Mouse (Mus musculus): ENCODE results near the gene Nfe2l2. TPM values are rescaled to one million over a fixed set of nuclear protein-coding genes. Genes with fewer than 3 reads are reported as not detected.

Nfe2l2 gene
- polyA plus RNA-seq, 1 experiment from 2014 or later = 18.6 TPM

DNA sequence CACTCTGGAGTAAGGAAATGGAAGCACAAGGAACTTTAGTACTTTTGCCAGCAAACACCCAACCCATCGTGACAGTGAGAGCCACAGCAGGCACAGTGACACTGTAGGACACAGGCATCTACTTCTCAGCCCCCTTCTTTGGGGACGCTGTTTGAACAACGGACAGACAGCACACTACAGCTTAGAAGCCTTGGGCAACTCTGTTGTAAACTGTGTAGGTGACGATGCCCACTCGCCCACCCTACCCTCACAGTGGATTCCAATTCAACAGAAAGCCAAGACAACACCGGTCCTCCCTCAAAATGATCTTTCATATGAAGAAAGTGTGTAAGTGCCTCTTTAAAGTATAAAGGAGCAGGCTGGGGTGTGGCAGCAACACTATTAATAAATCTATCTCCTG lies 12.1 kb downstream of the Nfe2l2 start:
- no peak overlapping the region for H3K9ac ChIP-seq
- peaks cover 23% of the 10 kb centered on the region; the same call in 1 of the 2 replicates for H3K4me1 ChIP-seq
- H3K4me3 ChIP-seq (replicated peaks) = no peak overlapping the region
- ATAC-seq (ENCODE audit: low FRiP score) = no peak
- no peak overlapping the region for H3K27ac ChIP-seq
- H3K4me2 ChIP-seq = no peak overlapping the region
- no peaks in the 10 kb centered on the region for H3K27me3 ChIP-seq
- H3K36me3 ChIP-seq (replicated peaks) = no peaks in the 10 kb centered on the region
- no peaks in the 10 kb centered on the region for H3K9me3 ChIP-seq
- WGBS = 92% methylated on average over 6 of the region's 6 CpGs

DNA sequence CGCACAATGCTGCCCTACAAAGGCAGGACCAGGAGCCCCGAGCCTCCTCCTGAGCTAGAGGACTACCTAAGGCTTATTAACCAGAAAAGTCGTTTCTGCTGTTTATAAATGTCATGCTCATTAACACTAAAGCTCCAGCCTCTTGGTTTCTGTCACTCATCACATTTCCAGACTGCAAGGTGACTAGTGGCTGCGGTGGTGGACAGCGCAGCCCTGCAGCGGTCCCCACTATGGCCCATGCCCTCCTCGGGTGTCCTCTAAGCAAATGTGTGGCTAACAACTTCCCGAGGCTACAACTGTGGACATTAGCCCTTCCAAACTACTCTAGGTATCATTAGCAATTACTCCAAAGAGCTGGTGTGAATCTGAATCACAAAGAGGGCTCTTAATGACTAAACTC lies 13.1 kb downstream of the Nfe2l2 start:
- Histone ChIP-seq H3K4me2 (no peak overlapping the region), H3K36me3 (replicated peaks) (no peaks in the 10 kb centered on the region), H3K4me3 (replicated peaks) (no peak overlapping the region), H3K4me1 (peaks cover 19% of the 10 kb centered on the region; the same call in 1 of the 2 replicates), H3K27ac (no peak overlapping the region), H3K9me3 (no peaks in the 10 kb centered on the region), H3K27me3 (no peaks in the 10 kb centered on the region), H3K9ac (no peak overlapping the region)
- WGBS = 80% methylated on average over 8 of the region's 8 CpGs
- no peak for ATAC-seq (ENCODE audit: low FRiP score)

DNA sequence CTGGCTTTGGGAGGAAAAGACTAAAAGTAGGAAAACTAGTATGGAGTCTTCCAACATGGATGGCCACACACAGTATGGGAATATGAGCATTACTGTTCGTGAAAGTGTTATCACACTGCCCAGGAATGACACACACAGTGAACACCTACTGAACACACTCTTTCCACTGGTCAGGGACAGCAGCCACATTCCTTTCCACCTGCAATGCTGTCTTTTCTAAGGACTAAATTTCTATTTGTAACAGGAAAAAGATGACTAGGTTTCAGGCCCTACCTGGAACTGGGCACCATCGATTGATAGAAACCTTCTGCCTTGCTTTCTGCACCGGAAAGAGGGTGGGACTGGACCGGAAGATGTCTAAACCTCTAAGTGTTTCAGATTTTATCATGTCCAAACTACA lies 13.8 kb downstream of the Nfe2l2 start:
- Histone ChIP-seq H3K9me3 (no peaks in the 10 kb centered on the region), H3K27ac (no peak overlapping the region), H3K27me3 (no peaks in the 10 kb centered on the region), H3K4me2 (no peak overlapping the region), H3K4me3 (replicated peaks) (no peak overlapping the region), H3K9ac (no peak overlapping the region), H3K36me3 (replicated peaks) (no peaks in the 10 kb centered on the region), H3K4me1 (0 out of 2 replicates have a peak, but pooled peaks cover 12% of the 10 kb centered on the region)
- WGBS = 96% methylated on average over 4 of the region's 4 CpGs
- no peak for ATAC-seq (ENCODE audit: low FRiP score)

DNA sequence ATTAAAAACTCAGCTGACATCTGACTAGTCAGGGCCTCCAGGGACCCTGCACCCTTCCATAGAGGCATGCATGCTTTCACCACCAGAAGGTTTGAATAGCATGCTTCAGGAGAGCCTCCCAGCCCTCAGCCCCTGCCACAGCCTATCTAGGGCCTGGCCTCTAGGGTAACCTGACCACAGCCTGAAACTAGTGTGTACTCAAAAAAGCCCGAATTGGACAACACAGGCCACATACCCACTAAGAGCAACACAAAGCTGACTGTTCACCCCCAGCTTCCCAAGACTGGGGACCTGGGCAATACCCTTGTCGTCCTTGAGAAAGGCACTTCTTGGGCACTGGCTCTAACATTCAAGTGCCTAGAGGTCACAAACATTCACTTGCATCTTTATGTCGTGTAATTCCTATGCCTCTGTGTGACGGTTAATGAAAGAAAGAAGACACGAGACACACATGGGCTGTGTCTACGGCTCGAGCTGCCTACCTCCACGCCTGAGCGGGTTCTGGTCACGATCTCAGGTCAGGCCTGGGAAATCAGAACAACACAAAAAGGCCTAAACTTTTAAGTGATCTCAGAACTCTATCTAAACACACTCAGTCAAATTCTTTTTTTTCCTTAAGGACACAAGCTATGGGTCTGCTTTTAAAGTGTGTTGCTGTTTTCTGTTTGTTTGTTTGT lies 14.8 kb downstream of the Nfe2l2 start:
- H3K27ac ChIP-seq = no peak overlapping the region
- no peak for ATAC-seq (ENCODE audit: low FRiP score)
- H3K9ac ChIP-seq = no peak overlapping the region
- no peak overlapping the region for H3K4me3 ChIP-seq (replicated peaks)
- 85% methylated on average over 10 of the region's 10 CpGs for WGBS
- H3K4me1 ChIP-seq = 0 out of 2 replicates have a peak, but pooled peaks cover 12% of the 10 kb centered on the region
- no peaks in the 10 kb centered on the region for H3K9me3 ChIP-seq
- no peaks in the 10 kb centered on the region for H3K36me3 ChIP-seq (replicated peaks)
- no peak overlapping the region for H3K4me2 ChIP-seq
- no peaks in the 10 kb centered on the region for H3K27me3 ChIP-seq

DNA sequence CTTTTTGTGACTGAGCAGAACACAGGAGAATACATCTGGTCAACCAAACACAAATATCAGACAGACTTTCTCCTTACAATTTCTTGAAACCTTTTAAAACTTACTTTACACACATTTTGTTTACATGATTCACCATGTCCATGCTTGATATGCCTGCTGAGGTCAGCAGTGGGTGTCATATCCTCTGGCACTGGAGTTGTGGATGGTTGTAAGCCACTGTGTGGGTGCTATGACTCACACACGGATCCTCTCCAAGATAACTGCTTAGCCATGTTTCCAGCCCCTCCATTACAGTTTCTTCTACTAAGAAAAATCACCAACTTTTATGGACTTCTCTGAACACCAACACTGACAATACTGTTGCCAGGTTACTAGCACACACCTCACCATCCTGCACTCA lies 15.5 kb downstream of the Nfe2l2 start:
- Histone ChIP-seq H3K9ac (no peak overlapping the region), H3K4me1 (peaks cover 12% of the 10 kb centered on the region; the same call in 1 of the 2 replicates), H3K36me3 (replicated peaks) (no peaks in the 10 kb centered on the region), H3K9me3 (no peaks in the 10 kb centered on the region), H3K4me3 (replicated peaks) (no peak overlapping the region), H3K4me2 (no peak overlapping the region), H3K27me3 (no peaks in the 10 kb centered on the region), H3K27ac (no peak overlapping the region)
- no peak for ATAC-seq (ENCODE audit: low FRiP score)
- 93% methylated on average over 1 of the region's 1 CpGs for WGBS

DNA sequence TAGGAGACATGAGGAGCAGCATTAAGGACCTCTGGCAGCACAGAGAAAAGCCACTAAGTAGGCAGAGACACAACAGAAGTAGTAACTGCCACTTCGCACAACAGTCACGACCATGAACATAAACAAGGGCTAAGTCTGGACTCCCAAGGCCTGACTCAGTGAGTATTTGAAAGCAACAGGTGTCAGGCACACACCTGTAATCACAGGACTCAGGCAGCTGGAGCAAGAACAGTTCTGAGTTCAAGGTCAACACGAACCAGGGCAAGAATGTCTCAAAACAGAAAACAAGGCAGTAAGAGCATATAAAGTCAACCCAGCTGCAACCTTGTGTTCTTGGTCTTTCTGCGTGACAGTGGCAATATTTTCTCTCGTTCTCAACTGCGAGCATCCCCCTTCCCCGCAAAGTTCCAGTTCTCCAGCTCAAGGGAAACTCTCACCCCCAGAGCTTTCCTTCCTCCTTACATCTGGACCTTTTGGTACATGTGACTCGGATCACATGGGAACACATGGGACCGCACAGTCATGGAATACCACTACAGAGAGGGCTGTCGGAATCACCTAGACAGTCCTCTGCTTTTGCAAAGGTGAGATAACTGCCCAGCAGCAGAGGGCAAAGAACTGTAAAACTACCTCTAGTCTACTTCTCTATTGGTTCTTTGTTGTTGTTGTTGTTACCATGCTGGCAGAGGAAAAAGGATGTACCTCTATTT lies 17.2 kb downstream of the Nfe2l2 start:
- Histone ChIP-seq H3K4me2 (no peak overlapping the region), H3K9ac (no peak overlapping the region), H3K36me3 (replicated peaks) (no peaks in the 10 kb centered on the region), H3K27ac (no peak overlapping the region), H3K4me3 (replicated peaks) (no peak overlapping the region), H3K27me3 (no peaks in the 10 kb centered on the region), H3K4me1 (peaks cover 3% of the 10 kb centered on the region; the same call in 1 of the 2 replicates), H3K9me3 (no peaks in the 10 kb centered on the region)
- WGBS = 92% methylated on average over 10 of the region's 10 CpGs
- no peak for ATAC-seq (ENCODE audit: low FRiP score)

DNA sequence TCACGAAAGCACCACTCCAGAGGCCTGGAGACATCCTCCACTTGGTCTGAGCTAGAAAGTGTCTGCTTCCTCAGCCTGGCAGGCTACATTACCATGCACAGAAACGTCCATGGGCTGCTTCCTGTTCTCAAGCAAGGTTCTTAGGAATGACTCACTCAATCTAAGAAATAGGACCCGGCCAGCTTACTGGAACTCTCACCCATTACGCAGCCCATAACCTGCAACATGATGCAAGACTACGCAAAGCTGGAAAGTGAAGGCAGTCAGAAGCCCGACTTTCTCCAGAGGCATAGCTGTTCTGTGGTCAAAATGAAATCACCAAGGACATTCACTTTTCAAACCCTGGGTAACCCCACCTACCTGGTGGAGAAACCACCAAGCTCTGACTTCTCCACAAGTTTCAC lies 19.0 kb downstream of the Nfe2l2 start:
- Histone ChIP-seq H3K36me3 (replicated peaks) (no peaks in the 10 kb centered on the region), H3K27me3 (no peaks in the 10 kb centered on the region), H3K9me3 (no peaks in the 10 kb centered on the region), H3K27ac (no peak overlapping the region), H3K4me3 (replicated peaks) (no peak overlapping the region), H3K9ac (no peak overlapping the region), H3K4me1 (no peaks in the 10 kb centered on the region; the same call in 1 of the 2 replicates), H3K4me2 (no peak overlapping the region)
- WGBS = 92% methylated on average over 6 of the region's 6 CpGs
- no peak for ATAC-seq (ENCODE audit: low FRiP score)

DNA sequence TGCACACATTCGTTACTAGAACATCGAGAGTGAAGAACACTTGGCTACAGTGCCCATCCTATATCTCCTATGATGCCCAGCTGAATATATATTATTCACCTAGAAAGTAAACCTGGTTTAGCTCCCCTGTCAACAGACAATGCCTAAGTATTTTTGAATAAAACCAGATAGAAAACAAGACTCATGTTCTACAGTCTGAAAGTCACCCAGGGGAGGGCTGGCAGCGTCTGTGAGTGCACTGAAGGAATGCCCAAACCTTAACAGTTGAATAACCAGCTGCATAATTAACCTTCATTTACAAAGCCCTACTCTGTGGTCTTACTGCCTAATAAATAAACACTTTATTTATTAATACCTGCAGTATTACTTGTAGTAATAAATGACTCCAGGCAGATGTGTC lies 19.9 kb downstream of the Nfe2l2 start:
- ATAC-seq (ENCODE audit: low FRiP score) = no peak
- Histone ChIP-seq H3K27me3 (no peaks in the 10 kb centered on the region), H3K9me3 (no peaks in the 10 kb centered on the region), H3K4me3 (replicated peaks) (no peak overlapping the region), H3K36me3 (replicated peaks) (no peaks in the 10 kb centered on the region), H3K27ac (no peak overlapping the region), H3K9ac (no peak overlapping the region), H3K4me1 (no peaks in the 10 kb centered on the region; the same call in 1 of the 2 replicates), H3K4me2 (no peak overlapping the region)
- WGBS = 82% methylated on average over 3 of the region's 3 CpGs

DNA sequence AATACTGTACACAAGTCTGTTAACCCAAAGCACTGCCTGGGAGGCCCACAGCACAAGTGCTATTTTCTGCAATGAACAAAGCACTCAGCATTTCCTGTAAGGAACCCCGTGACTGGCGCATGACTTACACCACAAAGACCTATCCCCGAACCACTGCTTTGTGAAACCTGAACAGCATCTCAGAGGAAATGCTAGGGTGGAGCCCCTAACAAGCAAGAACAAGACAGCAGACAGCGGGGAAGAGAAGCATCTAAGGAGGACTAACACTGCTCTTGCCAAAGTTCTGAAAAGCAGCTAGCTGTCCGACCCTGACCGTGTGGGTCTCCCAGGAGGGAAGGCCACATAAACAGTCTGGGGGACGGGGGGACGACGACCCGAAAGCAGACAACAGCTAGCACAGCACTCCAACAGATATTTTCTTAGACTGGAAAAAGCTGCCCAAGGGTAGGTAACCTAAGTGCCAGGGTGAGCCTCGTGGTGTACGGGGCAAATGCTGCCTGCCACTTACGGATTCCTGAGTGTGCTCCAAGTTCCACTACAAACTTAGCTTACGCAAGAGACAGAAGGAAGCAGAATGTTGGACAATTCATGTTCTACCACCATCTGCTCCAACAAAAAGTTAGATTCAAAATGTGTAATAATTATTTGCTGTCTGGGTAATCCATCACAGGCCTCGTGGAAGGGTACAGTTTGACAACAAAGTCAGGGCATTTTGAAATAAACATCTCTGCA lies 21.3 kb downstream of the Nfe2l2 start:
- Histone ChIP-seq H3K4me1 (no peaks in the 10 kb centered on the region; the same call in 1 of the 2 replicates), H3K27me3 (no peaks in the 10 kb centered on the region), H3K27ac (no peak overlapping the region), H3K4me2 (no peak overlapping the region), H3K9ac (no peak overlapping the region), H3K9me3 (no peaks in the 10 kb centered on the region), H3K4me3 (replicated peaks) (no peak overlapping the region), H3K36me3 (replicated peaks) (no peaks in the 10 kb centered on the region)
- no peak for ATAC-seq (ENCODE audit: low FRiP score)
- 79% methylated on average over 15 of the region's 15 CpGs for WGBS

DNA sequence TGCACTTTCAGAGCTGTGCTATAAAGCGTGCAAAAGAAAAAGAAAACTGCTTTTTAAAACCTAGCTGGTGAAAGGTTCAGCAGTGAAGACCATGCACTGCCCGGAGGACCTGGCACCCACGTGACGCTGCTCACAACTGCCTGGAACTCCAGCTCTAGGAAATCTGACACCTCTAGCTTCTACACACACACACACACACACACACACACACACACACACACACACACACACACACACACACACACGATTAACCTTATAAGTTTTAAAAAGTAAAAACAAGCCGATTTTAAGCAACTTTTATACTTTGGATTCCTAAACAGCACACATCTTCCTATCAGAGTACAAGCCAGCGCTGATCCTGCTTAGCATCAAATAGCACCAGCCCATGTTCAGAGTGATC lies 23.0 kb downstream of the Nfe2l2 start:
- H3K27me3 ChIP-seq = no peaks in the 10 kb centered on the region
- no peaks in the 10 kb centered on the region for H3K9me3 ChIP-seq
- no peaks in the 10 kb centered on the region; the same call in 1 of the 2 replicates for H3K4me1 ChIP-seq
- H3K27ac ChIP-seq = no peak overlapping the region
- H3K4me3 ChIP-seq (replicated peaks) = no peak overlapping the region
- WGBS = 76% methylated on average over 7 of the region's 7 CpGs
- H3K9ac ChIP-seq = no peak overlapping the region
- H3K36me3 ChIP-seq (replicated peaks) = peaks cover 6% of the 10 kb centered on the region
- no peak overlapping the region for H3K4me2 ChIP-seq
- ATAC-seq (ENCODE audit: low FRiP score) = no peak

DNA sequence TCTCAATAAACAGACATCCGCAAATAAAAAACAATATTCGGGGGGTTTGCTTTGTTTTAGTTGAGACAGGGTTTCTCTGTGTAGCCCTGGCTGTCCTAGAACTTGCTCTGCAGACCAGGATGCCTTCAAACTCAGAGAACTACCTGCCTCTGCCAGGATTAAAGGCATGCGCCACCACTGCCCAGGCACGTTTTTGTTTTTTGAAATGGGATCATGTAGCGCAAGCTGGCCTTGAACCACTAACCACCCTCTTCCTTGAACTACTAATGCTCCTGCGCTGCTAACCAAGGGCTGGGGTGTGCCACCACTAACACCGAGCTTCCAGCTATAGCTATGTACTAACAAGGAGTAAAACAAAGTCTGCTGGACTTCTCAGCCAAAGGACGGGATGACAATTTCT lies 24.5 kb downstream of the Nfe2l2 start:
- H3K4me3 ChIP-seq (replicated peaks) = no peak overlapping the region
- H3K4me1 ChIP-seq = no peaks in the 10 kb centered on the region; the same call in 1 of the 2 replicates
- no peaks in the 10 kb centered on the region for H3K9me3 ChIP-seq
- no peak for ATAC-seq (ENCODE audit: low FRiP score)
- no peak overlapping the region for H3K4me2 ChIP-seq
- no peak overlapping the region for H3K27ac ChIP-seq
- peaks cover 12% of the 10 kb centered on the region for H3K36me3 ChIP-seq (replicated peaks)
- 94% methylated on average over 8 of the region's 8 CpGs for WGBS
- no peak overlapping the region for H3K9ac ChIP-seq
- H3K27me3 ChIP-seq = no peaks in the 10 kb centered on the region

DNA sequence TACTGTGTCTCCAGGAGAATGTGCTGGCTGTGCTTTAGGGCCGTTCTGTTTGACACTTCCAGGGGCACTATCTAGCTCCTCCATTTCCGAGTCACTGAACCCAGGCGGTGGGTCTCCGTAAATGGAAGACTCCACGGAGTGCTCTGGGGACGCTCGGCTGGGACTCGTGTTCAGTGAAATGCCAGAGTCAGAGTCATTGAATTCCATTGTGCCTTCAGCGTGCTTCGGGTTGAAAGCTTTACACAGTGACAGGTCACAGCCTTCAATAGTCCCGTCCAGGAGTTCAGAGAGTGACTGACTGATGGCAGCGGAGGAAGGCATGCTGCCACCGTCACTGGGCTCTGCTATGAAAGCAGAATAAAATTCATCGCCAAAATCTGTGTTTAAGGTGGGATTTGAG lies 27.9 kb downstream of the Nfe2l2 start:
- no peaks in the 10 kb centered on the region for H3K9me3 ChIP-seq
- H3K36me3 ChIP-seq (replicated peaks) = peaks cover 13% of the 10 kb centered on the region
- no peaks in the 10 kb centered on the region for H3K27me3 ChIP-seq
- no peak for ATAC-seq (ENCODE audit: low FRiP score)
- H3K9ac ChIP-seq = no peak overlapping the region
- WGBS = 79% methylated on average over 14 of the region's 14 CpGs
- H3K4me3 ChIP-seq (replicated peaks) = no peak overlapping the region
- H3K4me2 ChIP-seq = no peak overlapping the region
- no peak overlapping the region for H3K27ac ChIP-seq
- H3K4me1 ChIP-seq = no peaks in the 10 kb centered on the region

Measured in forebrain, embryonic 12.5 days (tissue).